Mouse (Mus musculus): ENCODE measurements at regions not wholly inside any gene's neighbourhood (a gene's known extent, or its start where the extent isn't known, plus 50 kb on each side); places are given as distances from the start of the nearest gene placed in this dataset.

- TF ChIP-seq CTCF (IDR thresholded peaks at IDR 0.05; ENCODE audit: extremely low read depth, insufficient read length, insufficient replicate concordance, low read depth, low read length): no peak
- TF ChIP-seq POLR2A (IDR thresholded peaks at IDR 0.05; ENCODE audit: low read depth, low read length): no peak
Measured at GRCm38 (mm10) chr12:56064183-56064582, 228.1 kb downstream of the Brms1l start.

Data from small intestine, adult 2 months (tissue).